Mouse (Mus musculus) liver, postnatal 0 days (tissue): ENCODE results near the gene Kat6b. TPM values are rescaled to one million over a fixed set of nuclear protein-coding genes. Genes with fewer than 3 reads are reported as not detected.
A peak's percentile ranks its signal among the peaks of the same experiment; 100 is the strongest.

Experiments
- ATAC-seq: fragments of 200-750 bp; cut with Nextera tagmentation; 2 replicates; pipeline ENCODE4 v1.8.0; 2017; ENCODE audit warnings: mild to moderate bottlenecking, moderate library complexity
- DNase-seq: peaks from one replicate; pipeline ENCODE4 v3.0.0-alpha.2; 2016
- H3K27ac ChIP-seq: fragments of 300-500 bp; sonication (generic); 2 replicates; pipeline ENCODE4 v1.5.1; 2014; ENCODE audit warnings: antibody characterized with exemption, moderate library complexity, mild to moderate bottlenecking, low read depth
- H3K27me3 ChIP-seq: fragments of 300-500 bp; sonication (generic); 2 replicates; pipeline ENCODE4 v1.6.1; 2014; ENCODE audit warnings: low read length, control low read depth, mixed read lengths; ENCODE audit not compliant: insufficient read depth
- H3K36me3 ChIP-seq: fragments of 300-500 bp; sonication (generic); replicated peaks from 2 replicates; pipeline ENCODE4 v1.6.1; 2014; ENCODE audit warnings: mild to moderate bottlenecking, control low read depth, low read length, moderate library complexity, mixed read lengths; ENCODE audit not compliant: insufficient read depth
- H3K4me1 ChIP-seq: fragments of 300-500 bp; sonication (generic); 2 replicates; pipeline ENCODE4 v1.6.1; 2014; ENCODE audit warnings: antibody characterized with exemption, mild to moderate bottlenecking, control low read depth; ENCODE audit not compliant: insufficient read depth
- H3K4me2 ChIP-seq: fragments of 300-500 bp; sonication (generic); 2 replicates; pipeline ENCODE4 v1.6.1; 2014; ENCODE audit warnings: low read depth, mild to moderate bottlenecking, low read length, moderate library complexity, mixed read lengths
- H3K4me3 ChIP-seq: fragments of 300-500 bp; sonication (generic); 2 replicates; pipeline ENCODE4 v1.5.1; 2014; ENCODE audit warnings: low read depth, low read length
- H3K9ac ChIP-seq: fragments of 300-500 bp; sonication (generic); replicated peaks from 2 replicates; pipeline ENCODE4 v1.6.1; 2014; ENCODE audit warnings: mild to moderate bottlenecking, moderate library complexity
- H3K9me3 ChIP-seq: fragments of 300-500 bp; sonication (generic); 2 replicates; pipeline ENCODE4 v1.6.1; 2016; ENCODE audit warnings: mild to moderate bottlenecking, control low read depth, low read length, mixed read lengths
- CTCF ChIP-seq: sonication (generic); IDR thresholded peaks from 2 replicates; pipeline ENCODE4 v1.5.1; 2016; ENCODE audit warnings: antibody characterized with exemption, low read depth
- EP300 ChIP-seq: IDR thresholded peaks from 2 replicates; pipeline ENCODE4 v1.6.1; 2016; ENCODE audit warnings: antibody characterized with exemption, low read depth, mild to moderate bottlenecking
- WGBS: fragments of 180-500 bp; shearing (Covaris S2); extraction: QIAGEN DNeasy Blood & Tissue Kit; methylation state at CpG from one replicate; pipeline ENCODE4 v1.1.7; 2014; ENCODE audit not compliant: insufficient replicate concordance; 5-methylcytosine and 5-hydroxymethylcytosine counted together
- polyA plus RNA-seq: library from polyadenylated mRNA; unstranded; fragments of >200 nt; fragmentation: Nextera tagmentation; extraction: Ambion mirVana; gene quantifications from 2 replicates; pipeline ENCODE4 v1.2.1, GENCODE M21; 2015

The Kat6b gene
- polyA plus RNA-seq, 1 experiment from 2014 or later = 1.5 TPM

- Histone ChIP-seq H3K9ac (no peak overlapping the region), H3K4me2 (no peak overlapping the region), H3K4me1 (no peaks in the 10 kb centered on the region), H3K9me3 (no peaks in the 10 kb centered on the region), H3K4me3 (no peak overlapping the region), H3K27me3 (no peaks in the 10 kb centered on the region), H3K27ac (no peak overlapping the region), H3K36me3 (peaks cover 15% of the 10 kb centered on the region)
- DNase-seq (no peak), ATAC-seq (no peak)
- 77% methylated on average over 5 of the region's 5 CpGs for WGBS
- TF ChIP-seq EP300 (no peak), CTCF (no peak)
These were observed 150.5 kb downstream of the Kat6b start for GRCm38 (mm10) chr14:21631665-21632200.

- no peak overlapping the region for H3K4me2 ChIP-seq
- H3K4me3 ChIP-seq = no peak overlapping the region
- H3K36me3 ChIP-seq = peaks cover 6% of the 10 kb centered on the region; the same call in 1 of the 2 replicates
- no peak overlapping the region for H3K9ac ChIP-seq
- H3K9me3 ChIP-seq = no peaks in the 10 kb centered on the region
- DNase-seq (no peak), ATAC-seq (no peak)
- H3K4me1 ChIP-seq = no peaks in the 10 kb centered on the region
- H3K27ac ChIP-seq = no peak overlapping the region
- TF ChIP-seq EP300 (no peak), CTCF (no peak)
- H3K27me3 ChIP-seq = no peaks in the 10 kb centered on the region
- 65% methylated on average over 6 of the region's 6 CpGs for WGBS
These were observed 155.3 kb downstream of the Kat6b start for GRCm38 (mm10) chr14:21636548-21636947.

- DNase-seq (no peak), ATAC-seq (no peak)
These were observed 159.7 kb downstream of the Kat6b start for GRCm38 (mm10) chr14:21640806-21641435.

GRCm38 (mm10) chr14:21653813-21654212 is 172.6 kb downstream of the Kat6b start:
- Histone ChIP-seq H3K4me3 (no peak overlapping the region), H3K9me3 (no peaks in the 10 kb centered on the region), H3K9ac (no peak overlapping the region), H3K36me3 (no peaks in the 10 kb centered on the region), H3K27ac (no peak overlapping the region), H3K27me3 (no peaks in the 10 kb centered on the region), H3K4me2 (no peak overlapping the region), H3K4me1 (no peaks in the 10 kb centered on the region)
- ATAC-seq (no peak), DNase-seq (no peak)
- 28% methylated on average over 2 of the region's 2 CpGs for WGBS
- TF ChIP-seq EP300 (no peak), CTCF (no peak)

More at GRCm38 (mm10) chr14:21640806-21641435, 159.7 kb downstream of the Kat6b start:
- no peak overlapping the region for H3K9ac ChIP-seq
- H3K36me3 ChIP-seq = peaks cover 3% of the 10 kb centered on the region; the same call in 1 of the 2 replicates
- H3K27me3 ChIP-seq = no peaks in the 10 kb centered on the region
- no peaks in the 10 kb centered on the region for H3K9me3 ChIP-seq
- TF ChIP-seq CTCF = no peak
- TF ChIP-seq EP300 = no peak
- 80% methylated on average over 4 of the region's 4 CpGs for WGBS
- H3K4me2 ChIP-seq = no peak overlapping the region
- no peak overlapping the region for H3K27ac ChIP-seq
- no peak overlapping the region for H3K4me3 ChIP-seq
- no peaks in the 10 kb centered on the region for H3K4me1 ChIP-seq

- WGBS = 89% methylated on average over 13 of the region's 13 CpGs
- Histone ChIP-seq H3K27me3 (no peaks in the 10 kb centered on the region), H3K36me3 (peaks cover 6% of the 10 kb centered on the region), H3K4me2 (no peak overlapping the region), H3K27ac (no peak overlapping the region), H3K4me1 (no peaks in the 10 kb centered on the region), H3K4me3 (no peak overlapping the region), H3K9me3 (no peaks in the 10 kb centered on the region), H3K9ac (no peak overlapping the region)
- ATAC-seq (no peak), DNase-seq (no peak)
- TF ChIP-seq CTCF (no peak), EP300 (no peak)
These were observed 177.9 kb downstream of the Kat6b start for GRCm38 (mm10) chr14:21659155-21659554.

GRCm38 (mm10) chr14:21659652-21660051 is 178.4 kb downstream of the Kat6b start:
- peak; percentile 63 for ATAC-seq
- TF ChIP-seq EP300 (no peak), CTCF (peak; percentile 75)
- no peak overlapping the region for H3K27ac ChIP-seq
- DNase-seq = peak; percentile 69
- H3K9ac ChIP-seq = no peak overlapping the region
- no peak overlapping the region for H3K4me2 ChIP-seq
- H3K9me3 ChIP-seq = no peaks in the 10 kb centered on the region
- peaks cover 6% of the 10 kb centered on the region for H3K36me3 ChIP-seq
- WGBS = 31% methylated on average over 5 of the region's 5 CpGs
- H3K4me1 ChIP-seq = no peaks in the 10 kb centered on the region
- no peak overlapping the region for H3K4me3 ChIP-seq
- no peaks in the 10 kb centered on the region for H3K27me3 ChIP-seq
